Mouse (Mus musculus) liver, postnatal 0 days (tissue): Measurements from ENCODE around the gene Ptprg.

Experiments
- CTCF ChIP-seq: sonication (generic); IDR thresholded peaks from 2 replicates; pipeline ENCODE4 v1.5.1; 2016; ENCODE audit warnings: antibody characterized with exemption, low read depth
- EP300 ChIP-seq: IDR thresholded peaks from 2 replicates; pipeline ENCODE4 v1.6.1; 2016; ENCODE audit warnings: antibody characterized with exemption, low read depth, mild to moderate bottlenecking

DNA sequence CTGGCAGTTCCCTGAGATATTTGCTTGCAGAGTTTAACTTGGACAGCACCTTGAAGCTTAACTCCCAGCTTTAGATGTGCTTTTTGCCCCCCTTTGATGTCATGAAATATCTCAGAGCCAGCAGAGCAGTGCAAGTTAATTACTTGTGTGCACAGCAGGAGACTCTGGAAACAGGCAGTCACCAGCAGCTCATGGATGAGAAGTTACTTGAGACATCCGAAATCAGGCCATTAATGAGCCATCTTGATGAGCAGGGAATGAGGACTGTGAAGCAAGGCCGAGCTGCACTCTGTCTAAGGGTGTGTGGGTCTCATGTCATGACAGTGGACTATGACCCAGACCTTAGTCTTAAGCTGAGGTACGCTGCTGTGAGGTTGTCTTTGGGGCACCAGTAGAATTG lies 379.2 kb downstream of the Ptprg start:
- TF ChIP-seq CTCF (no peak), EP300 (no peak)
